Mouse (Mus musculus) spleen, postnatal 10 days (tissue): ENCODE data around the gene Paqr5.

Experiments
- DNase-seq, 2 experiments: peaks; one replicate each; pipeline ENCODE4 v3.0.0; 2021 to 2022; ENCODE audit warnings: low spot score in 2 of 2

Gene Paqr5

GRCm38 (mm10) chr9:62013316-62014097, 13.1 kb downstream of the Paqr5 start:
- DNase-seq: no peak

GRCm38 (mm10) chr9:62008360-62008759, 18.3 kb downstream of the Paqr5 start:
- DNase-seq: no peak

GRCm38 (mm10) chr9:62007028-62007427, 19.6 kb downstream of the Paqr5 start:
- DNase-seq: no peak

GRCm38 (mm10) chr9:62003611-62004010, 23.0 kb downstream of the Paqr5 start:
- no peak for DNase-seq

- DNase-seq: no peak
These were observed 26.8 kb downstream of the Paqr5 start for GRCm38 (mm10) chr9:61999653-62000420.

- no peak for DNase-seq
These were observed 28.8 kb downstream of the Paqr5 start for GRCm38 (mm10) chr9:61997860-61998259.

GRCm38 (mm10) chr9:61991158-61991557, 35.5 kb downstream of the Paqr5 start:
- DNase-seq: no peak

GRCm38 (mm10) chr9:61990738-61991137, 35.9 kb downstream of the Paqr5 start:
- DNase-seq: no peak

GRCm38 (mm10) chr9:61986055-61986454, 40.6 kb downstream of the Paqr5 start:
- peak in 1 of 2 experiments; percentile 46 for DNase-seq

GRCm38 (mm10) chr9:61985183-61985863, 41.3 kb downstream of the Paqr5 start:
- DNase-seq: peak; percentile 41 to 76

GRCm38 (mm10) chr9:61982940-61983620, 43.6 kb downstream of the Paqr5 start:
- DNase-seq: peak in 1 of 2 experiments; percentile 51

GRCm38 (mm10) chr9:61981876-61982275, 44.8 kb downstream of the Paqr5 start:
- no peak for DNase-seq

- DNase-seq: no peak
These were observed 46.7 kb downstream of the Paqr5 start for GRCm38 (mm10) chr9:61979983-61980382.

GRCm38 (mm10) chr9:61977258-61977945, 49.3 kb downstream of the Paqr5 start:
- no peak for DNase-seq

GRCm38 (mm10) chr9:61972031-61972430, 54.6 kb downstream of the Paqr5 start:
- DNase-seq: no peak

GRCm38 (mm10) chr9:61971045-61971444, 55.6 kb downstream of the Paqr5 start:
- no peak for DNase-seq

GRCm38 (mm10) chr9:61967357-61967756, 59.3 kb downstream of the Paqr5 start:
- no peak for DNase-seq

GRCm38 (mm10) chr9:61965987-61966386, 60.7 kb downstream of the Paqr5 start:
- DNase-seq: no peak

GRCm38 (mm10) chr9:61965411-61965930, 61.2 kb downstream of the Paqr5 start:
- DNase-seq: peak; percentile 60 to 79

- no peak for DNase-seq
These were observed 63.3 kb downstream of the Paqr5 start for GRCm38 (mm10) chr9:61963356-61963755.

- no peak for DNase-seq
These were observed 65.5 kb downstream of the Paqr5 start for GRCm38 (mm10) chr9:61961181-61961580.
